8 mouse cellular contexts compared by ENCODE assay signal in genomic region chr19:4214771-4215450, GRCm38 (mm10). TPM values are rescaled to one million over a fixed set of nuclear protein-coding genes. Genes with fewer than 3 reads are reported as not detected.
DNase-seq lines count a peak whose midpoint lies in the region; ATAC-seq and TF ChIP-seq lines count a peak whose summit lies in the region.

No protein-coding gene starts in this region.

- no peak overlapping the region for H3K27ac ChIP-seq in bone marrow macrophage, adult 2 months (ENCODE audit: insufficient read depth, low read depth, low read length)
- peak overlapping the region; percentile 96 for H3K27ac ChIP-seq in limb, embryonic 15.5 days
- H3K27ac ChIP-seq in neural tube, embryonic 11.5 days (ENCODE audit: low read depth, low read length), result no peak overlapping the region

- peaks cover 14% of the 10 kb centered on the region for H3K4me1 ChIP-seq in bone marrow macrophage, adult 2 months (ENCODE audit: control insufficient read depth, insufficient read depth, low read length)
- peaks cover 71% of the 10 kb centered on the region for H3K4me1 ChIP-seq in limb, embryonic 15.5 days
- peaks cover 8% of the 10 kb centered on the region for H3K4me1 ChIP-seq in neural tube, embryonic 11.5 days (ENCODE audit: control insufficient read depth, insufficient read depth, low read length)

- no peak for TF ChIP-seq CTCF in bone marrow macrophage, adult 2 months (IDR thresholded peaks at IDR 0.05; ENCODE audit: low read depth, low read length)

- peak overlapping the region; percentile 93 for H3K9ac ChIP-seq in limb, embryonic 15.5 days
- peak overlapping the region; percentile 65 for H3K9ac ChIP-seq in neural tube, embryonic 11.5 days (ENCODE audit: low read length)

- no peaks in the 10 kb centered on the region for H3K9me3 ChIP-seq in limb, embryonic 15.5 days
- H3K9me3 ChIP-seq in neural tube, embryonic 11.5 days (ENCODE audit: control insufficient read depth, low read length), result no peaks in the 10 kb centered on the region

- intact Hi-C loops in heart, postnatal 14 days (cut with DNase I), result no loop called here

- no peak for TF ChIP-seq POLR2A in bone marrow macrophage, adult 2 months (IDR thresholded peaks at IDR 0.05; ENCODE audit: borderline replicate concordance, low read depth, low read length)

- H3K4me2 ChIP-seq in limb, embryonic 15.5 days, result peak overlapping the region; percentile 80
- peak overlapping the region; percentile 97 for H3K4me2 ChIP-seq in neural tube, embryonic 11.5 days (ENCODE audit: low read depth)

- H3K4me3 ChIP-seq in bone marrow macrophage, adult 2 months (ENCODE audit: insufficient read depth, low read length), result peak overlapping the region; percentile 35
- peak overlapping the region; percentile 91 for H3K4me3 ChIP-seq in limb, embryonic 15.5 days
- peak overlapping the region; percentile 59 for H3K4me3 ChIP-seq in neural tube, embryonic 11.5 days (ENCODE audit: low read depth, low read length)

- no peaks in the 10 kb centered on the region for H3K36me3 ChIP-seq in limb, embryonic 15.5 days
- H3K36me3 ChIP-seq in neural tube, embryonic 11.5 days (ENCODE audit: control insufficient read depth, insufficient read depth, low read length), result no peaks in the 10 kb centered on the region

- H3K27me3 ChIP-seq in limb, embryonic 15.5 days, result no peaks in the 10 kb centered on the region
- H3K27me3 ChIP-seq in neural tube, embryonic 11.5 days (ENCODE audit: control insufficient read depth, insufficient read depth, low read length), result peaks cover 50% of the 10 kb centered on the region

- peak; percentile 59 for DNase-seq in kidney, adult 18-20 months
- DNase-seq in kidney, adult 11 months, result no peak
- peak; percentile 56 for DNase-seq in heart, postnatal 14 days
- peak; percentile 35 for DNase-seq in neural tube, embryonic 11.5 days (ENCODE audit: low spot score)
- DNase-seq in right cerebral cortex, postnatal 10 days (ENCODE audit: low spot score in 2 of 2), result no peak

- 0 out of 2 replicates have a peak, but pooled peaks have one; percentile 11 for ATAC-seq in limb, embryonic 15.5 days (ENCODE audit: insufficient number of reproducible peaks, low FRiP score, low TSS enrichment, low read depth)
- 0 out of 2 replicates have a peak, but pooled peaks have one; percentile 20 for ATAC-seq in neural tube, embryonic 11.5 days (ENCODE audit: insufficient read depth, low FRiP score, low TSS enrichment)
- no peak for ATAC-seq in megakaryocyte progenitor cell, adult 5-6 weeks (replicated peaks; ENCODE audit: poor library complexity)

- WGBS in limb, embryonic 15.5 days, result under 1% methylated on average over 68 of the region's 81 CpGs
- WGBS in neural tube, embryonic 11.5 days, result under 1% methylated on average over 35 of the region's 81 CpGs

RNA-seq across cellular contexts. Expression of gene AC109138.7, which starts 0.8 kb away (rescaled TPM):
- not detected in 2 replicates for polyA plus RNA-seq in bone marrow macrophage, adult 2 months (2012; ENCODE audit: insufficient read depth, insufficient read length, missing spikeins)
- not detected for total RNA-seq in heart, postnatal 14 days (2021)
- polyA plus RNA-seq in limb, embryonic 15.5 days (2015; fragmentation: Nextera tagmentation; extraction: Ambion mirVana), result not detected in 2 replicates
- polyA plus RNA-seq in neural tube, embryonic 11.5 days (2014; fragmentation: Nextera tagmentation; extraction: Ambion mirVana), result not detected in 2 replicates
- not detected in 2 replicates for total RNA-seq in megakaryocyte progenitor cell, adult 5-6 weeks (2015)
- total RNA-seq in megakaryocyte progenitor cell, adult 5-6 weeks (2017), result not detected in 2 replicates

RNA-seq across cellular contexts. Expression of gene Clcf1, which starts 0.9 kb away (rescaled TPM):
- polyA plus RNA-seq in bone marrow macrophage, adult 2 months (2012; ENCODE audit: insufficient read depth, insufficient read length, missing spikeins), result 0.40 and 0.56 TPM in 2 replicates
- total RNA-seq in heart, postnatal 14 days (2021), result 1 to 10 TPM; 1.6 to 2.0 TPM
- 8.1 and 8.4 TPM in 2 replicates for polyA plus RNA-seq in limb, embryonic 15.5 days (2015; fragmentation: Nextera tagmentation; extraction: Ambion mirVana)
- polyA plus RNA-seq in neural tube, embryonic 11.5 days (2014; fragmentation: Nextera tagmentation; extraction: Ambion mirVana), result 0.81 and 1.7 TPM in 2 replicates
- 2.8 and 5.0 TPM in 2 replicates for total RNA-seq in megakaryocyte progenitor cell, adult 5-6 weeks (2015)
- total RNA-seq in megakaryocyte progenitor cell, adult 5-6 weeks (2017), result 1.3 and 3.0 TPM in 2 replicates

RNA-seq across cellular contexts. Expression of gene Rad9a, which starts 13.4 kb away (rescaled TPM):
- 25.1 and 27.2 TPM in 2 replicates for polyA plus RNA-seq in bone marrow macrophage, adult 2 months (2012; ENCODE audit: insufficient read depth, insufficient read length, missing spikeins)
- total RNA-seq in heart, postnatal 14 days (2021), result 1 to 10 TPM; 4.7 to 5.0 TPM
- 31.6 and 33.5 TPM in 2 replicates for polyA plus RNA-seq in limb, embryonic 15.5 days (2015; fragmentation: Nextera tagmentation; extraction: Ambion mirVana)
- 39.1 and 45.8 TPM in 2 replicates for polyA plus RNA-seq in neural tube, embryonic 11.5 days (2014; fragmentation: Nextera tagmentation; extraction: Ambion mirVana)
- 28.0 and 31.0 TPM in 2 replicates for total RNA-seq in megakaryocyte progenitor cell, adult 5-6 weeks (2015)
- total RNA-seq in megakaryocyte progenitor cell, adult 5-6 weeks (2017), result 16.1 and 19.7 TPM in 2 replicates

RNA-seq across cellular contexts. Expression of gene Pold4, which starts 16.8 kb away (rescaled TPM):
- 77.5 and 93.5 TPM in 2 replicates for polyA plus RNA-seq in bone marrow macrophage, adult 2 months (2012; ENCODE audit: insufficient read depth, insufficient read length, missing spikeins)
- 10 to 100 TPM in 1 of 2 experiments, 1 to 10 TPM in 1; 9.5 to 10.8 TPM for total RNA-seq in heart, postnatal 14 days (2021)
- 27.7 and 35.9 TPM in 2 replicates for polyA plus RNA-seq in limb, embryonic 15.5 days (2015; fragmentation: Nextera tagmentation; extraction: Ambion mirVana)
- 14.7 and 15.2 TPM in 2 replicates for polyA plus RNA-seq in neural tube, embryonic 11.5 days (2014; fragmentation: Nextera tagmentation; extraction: Ambion mirVana)
- total RNA-seq in megakaryocyte progenitor cell, adult 5-6 weeks (2015), result 53.6 and 55.0 TPM in 2 replicates
- 60.4 and 67.8 TPM in 2 replicates for total RNA-seq in megakaryocyte progenitor cell, adult 5-6 weeks (2017)

RNA-seq across cellular contexts. Expression of gene Ppp1ca, which starts 23.0 kb away (rescaled TPM):
- polyA plus RNA-seq in bone marrow macrophage, adult 2 months (2012; ENCODE audit: insufficient read depth, insufficient read length, missing spikeins), result 299 and 331 TPM in 2 replicates
- total RNA-seq in heart, postnatal 14 days (2021), result 100 to 1,000 TPM; 368 to 404 TPM
- 759 and 834 TPM in 2 replicates for polyA plus RNA-seq in limb, embryonic 15.5 days (2015; fragmentation: Nextera tagmentation; extraction: Ambion mirVana)
- polyA plus RNA-seq in neural tube, embryonic 11.5 days (2014; fragmentation: Nextera tagmentation; extraction: Ambion mirVana), result 928 and 939 TPM in 2 replicates
- 395 and 413 TPM in 2 replicates for total RNA-seq in megakaryocyte progenitor cell, adult 5-6 weeks (2015)
- 482 and 538 TPM in 2 replicates for total RNA-seq in megakaryocyte progenitor cell, adult 5-6 weeks (2017)

Comparison
In these comparisons a context has a peak if more than half of its experiments do, and no peak if none do; other contexts are left out.
1. DNase-seq: peak in kidney, adult 18-20 months (single experiment), heart, postnatal 14 days (2 of 2) and neural tube, embryonic 11.5 days (single experiment); none in kidney, adult 11 months (single experiment) and right cerebral cortex, postnatal 10 days (0 of 2).
2. H3K4me3 ChIP-seq: peak in every context shown above with its lines; median percentile 91 in limb, embryonic 15.5 days; 59 in neural tube, embryonic 11.5 days; 35 in bone marrow macrophage, adult 2 months.